Mouse (Mus musculus) heart, embryonic 12.5 days (tissue): ENCODE measurements around the gene Dusp11. TPM values are rescaled to one million over a fixed set of nuclear protein-coding genes. Genes with fewer than 3 reads are reported as not detected.

ENCODE experiments used
- polyA plus RNA-seq: library from polyadenylated mRNA; unstranded; fragments of >200 nt; fragmentation: Nextera tagmentation; extraction: Ambion mirVana; gene quantifications from 2 replicates; pipeline ENCODE4 v1.2.1, GENCODE M21; 2016

The Dusp11 gene
- polyA plus RNA-seq, 1 experiment from 2014 or later = 51.4 TPM

Other genes starting within 250 kb of the Dusp11 start
- not detected in 2 replicates for gene Nat8f7, start 248.5 kb downstream of the Dusp11 start, polyA plus RNA-seq
- gene Nat8f3, start 195.9 kb downstream of the Dusp11 start, polyA plus RNA-seq = 0.15 and 0.34 TPM in 2 replicates
- gene Nat8f6, start 140.7 kb downstream of the Dusp11 start, polyA plus RNA-seq = not detected in 2 replicates
- not detected in 2 replicates for gene Nat8f5, start 140.7 kb downstream of the Dusp11 start, polyA plus RNA-seq
- gene Nat8, start 129.6 kb downstream of the Dusp11 start, polyA plus RNA-seq = not detected in 2 replicates
- not detected in 2 replicates for gene Nat8f2, start 92.5 kb downstream of the Dusp11 start, polyA plus RNA-seq
- gene Nat8f4, start 56.8 kb downstream of the Dusp11 start, polyA plus RNA-seq = 2.4 TPM in 2 replicates
- 24.3 and 24.6 TPM in 2 replicates for gene Tprkb, start 49.8 kb downstream of the Dusp11 start, polyA plus RNA-seq
- gene Nat8f1, start 46.0 kb downstream of the Dusp11 start, polyA plus RNA-seq = 3.7 and 4.7 TPM in 2 replicates
- gene Figla, start 54.5 kb upstream of the Dusp11 start, polyA plus RNA-seq = not detected in 2 replicates
- gene Add2, start 67.0 kb upstream of the Dusp11 start, polyA plus RNA-seq = 10.8 and 12.3 TPM in 2 replicates
- gene Tgfa, start 233.6 kb upstream of the Dusp11 start, polyA plus RNA-seq = 4.6 and 5.2 TPM in 2 replicates